Mouse (Mus musculus) liver, embryonic 16.5 days (tissue): Measurements from ENCODE around the gene Gm32742. TPM values are rescaled to one million over a fixed set of nuclear protein-coding genes. Genes with fewer than 3 reads are reported as not detected.
"Not testable (repeated sequence)": the region's sequence is repeated elsewhere in the genome, so short reads cannot be mapped to it uniquely, and the experiment has no call there.

Source experiments
- ATAC-seq: fragments of 200-750 bp; cut with Nextera tagmentation; 2 replicates; pipeline ENCODE4 v1.8.0; 2017; ENCODE audit warnings: low read depth, mild to moderate bottlenecking, moderate number of reproducible peaks, moderate library complexity
- H3K27ac ChIP-seq: fragments of 300-500 bp; sonication (generic); 2 replicates; pipeline ENCODE4 v1.5.1; 2014; ENCODE audit warnings: mild to moderate bottlenecking, low read length
- H3K27me3 ChIP-seq: fragments of 300-500 bp; sonication (generic); 2 replicates; pipeline ENCODE4 v1.6.1; 2014; ENCODE audit warnings: low read depth, low read length, mixed read lengths; ENCODE audit not compliant: control insufficient read depth, insufficient read depth
- H3K36me3 ChIP-seq: fragments of 300-500 bp; sonication (generic); 2 replicates; pipeline ENCODE4 v1.6.1; 2014; ENCODE audit warnings: mild to moderate bottlenecking; ENCODE audit not compliant: control insufficient read depth, insufficient read depth
- H3K4me1 ChIP-seq: fragments of 300-500 bp; sonication (generic); 2 replicates; pipeline ENCODE4 v1.6.1; 2014; ENCODE audit warnings: low read depth, low read length, mixed read lengths; ENCODE audit not compliant: control insufficient read depth
- H3K4me2 ChIP-seq: fragments of 300-500 bp; sonication (generic); 2 replicates; pipeline ENCODE4 v1.6.1; 2014; ENCODE audit warnings: low read depth, low read length, mixed read lengths
- H3K4me3 ChIP-seq: fragments of 300-500 bp; sonication (generic); 2 replicates; pipeline ENCODE4 v1.5.1; 2014; ENCODE audit warnings: low read depth, mild to moderate bottlenecking, low read length
- H3K9ac ChIP-seq: fragments of 300-500 bp; sonication (generic); 2 replicates; pipeline ENCODE4 v1.6.1; 2014; ENCODE audit warnings: low read depth, low read length
- H3K9me3 ChIP-seq: fragments of 300-500 bp; sonication (generic); replicated peaks from 2 replicates; pipeline ENCODE4 v1.6.1; 2016; ENCODE audit warnings: low read length; ENCODE audit not compliant: control insufficient read depth
- WGBS: fragments of 180-500 bp; shearing (Covaris S2); extraction: QIAGEN DNeasy Blood & Tissue Kit; methylation state at CpG from one replicate; pipeline ENCODE4 v1.1.7; 2014; ENCODE audit not compliant: insufficient replicate concordance; 5-methylcytosine and 5-hydroxymethylcytosine counted together
- polyA plus RNA-seq: library from polyadenylated mRNA; unstranded; fragments of >200 nt; fragmentation: Nextera tagmentation; extraction: Ambion mirVana; gene quantifications from 2 replicates; pipeline ENCODE4 v1.2.1, GENCODE M21; 2015

Gene Gm32742
- polyA plus RNA-seq, 1 experiment from 2014 or later = not detected

DNA sequence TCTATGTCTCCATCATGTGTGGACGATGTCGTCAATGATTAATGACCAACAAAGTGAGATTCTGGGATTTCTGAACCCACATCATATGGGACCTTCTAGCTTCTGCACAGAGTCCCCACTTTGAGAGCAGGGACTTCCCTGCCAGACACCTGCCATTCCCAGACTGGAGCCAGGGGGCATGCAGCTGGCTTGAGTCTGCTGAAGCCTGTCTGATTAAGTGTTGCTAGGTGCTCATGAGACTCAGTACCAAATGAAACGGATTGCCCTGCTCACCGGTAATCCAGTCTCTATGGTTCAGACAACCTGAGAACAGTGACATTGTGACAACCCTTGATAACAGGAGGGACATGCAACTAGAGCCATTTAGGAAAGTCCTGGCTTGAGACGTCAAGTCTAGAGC, 1.3 kb downstream of the Gm32742 start:
- H3K36me3 ChIP-seq = no peaks in the 10 kb centered on the region
- H3K9ac ChIP-seq = no peak overlapping the region
- H3K4me1 ChIP-seq = no peaks in the 10 kb centered on the region
- WGBS = 69% methylated on average over 5 of the region's 5 CpGs
- 0 out of 2 replicates have a peak, but pooled peaks cover 2% of the 10 kb centered on the region for H3K27me3 ChIP-seq
- ATAC-seq = no peak
- H3K9me3 ChIP-seq = no peaks in the 10 kb centered on the region
- H3K4me2 ChIP-seq = no peak overlapping the region
- no peak overlapping the region for H3K4me3 ChIP-seq
- no peak overlapping the region for H3K27ac ChIP-seq

DNA sequence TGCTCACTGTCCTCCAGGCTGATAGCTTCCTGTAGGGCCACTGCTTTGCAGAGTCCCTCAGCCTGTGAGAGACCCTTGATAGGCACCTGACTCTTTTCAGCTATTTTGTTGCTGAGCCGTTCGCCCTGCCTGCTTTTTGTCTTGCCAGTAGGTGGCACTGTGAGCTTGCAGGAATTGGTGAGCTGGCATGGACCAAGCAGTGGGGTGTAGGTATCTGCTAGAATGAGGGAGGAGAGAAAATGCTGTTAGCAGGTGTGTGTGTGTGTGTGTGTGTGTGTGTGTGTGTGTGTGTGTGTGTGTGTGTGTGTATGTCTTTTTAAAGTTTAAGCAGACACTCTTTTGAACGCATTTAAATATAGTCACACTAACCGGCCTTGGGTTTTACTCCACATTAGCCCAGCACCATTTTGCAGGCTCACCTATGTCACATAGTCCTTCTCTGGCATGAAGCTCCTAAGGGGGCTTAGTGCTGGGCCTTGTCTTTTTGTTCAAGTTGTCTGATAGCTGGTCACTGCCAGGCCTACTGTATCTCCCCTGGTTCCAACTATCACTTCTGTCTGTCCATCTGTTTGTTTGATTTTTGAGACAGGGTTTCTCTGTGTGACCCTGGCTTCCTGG, 3.4 kb downstream of the Gm32742 start:
- H3K9ac ChIP-seq = no peak overlapping the region
- 0 out of 2 replicates have a peak, but pooled peaks cover 2% of the 10 kb centered on the region for H3K27me3 ChIP-seq
- H3K9me3 ChIP-seq = no peaks in the 10 kb centered on the region
- no peaks in the 10 kb centered on the region for H3K4me1 ChIP-seq
- no peak overlapping the region for H3K27ac ChIP-seq
- ATAC-seq = no peak
- no peak overlapping the region for H3K4me3 ChIP-seq
- no peak overlapping the region for H3K4me2 ChIP-seq
- WGBS = 22% methylated on average over 4 of the region's 4 CpGs
- H3K36me3 ChIP-seq = no peaks in the 10 kb centered on the region

DNA sequence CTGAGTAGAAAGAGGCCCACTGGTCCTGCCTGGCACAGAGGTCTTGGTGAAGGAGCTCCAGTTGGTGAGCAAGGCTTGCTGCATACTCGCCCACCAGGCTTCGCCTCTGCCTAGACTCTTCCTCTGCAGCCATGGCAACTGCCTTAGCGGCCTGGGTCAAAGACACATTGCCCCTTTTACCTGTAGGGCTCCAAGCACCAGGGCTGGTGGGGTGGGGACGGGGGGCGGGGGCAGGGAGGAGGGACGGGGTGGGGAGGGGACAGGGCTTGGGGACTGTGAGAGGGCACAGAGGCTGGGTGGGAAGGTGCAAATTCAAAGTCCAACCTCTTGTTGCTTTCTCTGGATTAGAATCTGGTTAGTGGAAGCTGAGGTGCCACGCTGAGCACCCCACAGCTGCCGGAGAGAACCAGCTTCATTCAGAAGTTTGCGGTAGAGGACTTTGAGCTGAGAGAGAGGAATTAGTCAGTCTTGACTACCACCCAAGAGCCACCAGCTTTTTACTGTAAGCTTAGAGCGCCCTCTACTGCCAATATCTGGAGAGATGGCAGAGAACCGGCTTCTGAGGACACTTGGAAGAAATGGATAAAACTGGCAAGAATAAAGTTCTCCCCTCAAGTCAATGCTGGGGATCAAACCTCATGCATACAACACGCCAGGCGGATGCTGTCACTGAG, 13.1 kb downstream of the Gm32742 start:
- Histone ChIP-seq H3K9me3 (no peaks in the 10 kb centered on the region), H3K27ac (no peak overlapping the region), H3K36me3 (no peaks in the 10 kb centered on the region), H3K9ac (no peak overlapping the region), H3K4me3 (no peak overlapping the region), H3K27me3 (no peaks in the 10 kb centered on the region), H3K4me1 (no peaks in the 10 kb centered on the region), H3K4me2 (no peak overlapping the region)
- WGBS = 10% methylated on average over 13 of the region's 13 CpGs
- ATAC-seq = no peak

DNA sequence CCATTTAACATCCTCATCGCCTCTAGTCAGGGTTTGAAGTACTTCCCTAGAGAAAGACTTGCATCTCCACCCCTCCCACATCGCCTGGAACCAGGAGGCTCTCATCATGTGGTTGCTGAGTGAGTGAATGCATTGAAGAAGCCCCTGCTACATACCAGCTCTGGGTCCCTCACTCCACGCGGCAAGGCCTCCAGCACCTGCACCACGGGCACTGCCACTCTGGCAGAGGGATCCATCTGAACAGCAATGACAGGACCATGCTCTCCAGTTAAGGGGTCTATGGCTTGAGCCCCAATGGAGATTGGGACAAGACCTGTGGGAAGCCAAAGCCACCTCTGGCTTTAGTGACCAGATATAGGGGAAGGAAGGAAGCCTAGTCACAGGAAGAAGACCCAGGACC, 18.0 kb downstream of the Gm32742 start:
- 69% methylated on average over 5 of the region's 5 CpGs for WGBS
- H3K27me3 ChIP-seq = no peaks in the 10 kb centered on the region
- no peak overlapping the region for H3K4me2 ChIP-seq
- H3K36me3 ChIP-seq = no peaks in the 10 kb centered on the region
- H3K27ac ChIP-seq = no peak overlapping the region
- no peaks in the 10 kb centered on the region for H3K9me3 ChIP-seq
- no peak overlapping the region for H3K4me3 ChIP-seq
- no peak overlapping the region for H3K9ac ChIP-seq
- no peak for ATAC-seq
- H3K4me1 ChIP-seq = no peaks in the 10 kb centered on the region

DNA sequence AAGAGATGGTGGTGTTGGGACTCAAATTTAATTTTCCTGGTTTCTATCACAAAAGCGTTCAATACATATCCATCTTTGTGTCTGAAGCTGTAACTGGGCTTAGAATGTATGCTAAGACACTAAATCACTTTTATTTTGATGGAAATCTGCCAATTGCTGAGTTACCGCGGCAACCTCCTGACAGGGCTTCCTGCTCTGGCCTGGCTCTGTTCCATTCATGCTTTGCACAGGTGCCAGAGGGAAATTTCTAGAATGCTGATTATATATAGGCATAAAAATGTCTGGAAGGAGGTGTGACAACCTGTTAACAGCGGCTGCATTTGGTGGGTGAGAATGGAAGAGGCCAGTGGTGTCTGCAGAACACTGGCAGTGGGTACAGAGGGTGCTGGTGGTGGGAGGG, 18.8 kb downstream of the Gm32742 start:
- 74% methylated on average over 4 of the region's 4 CpGs for WGBS
- no peak overlapping the region for H3K4me3 ChIP-seq
- no peak overlapping the region for H3K4me2 ChIP-seq
- no peak for ATAC-seq
- H3K36me3 ChIP-seq = no peaks in the 10 kb centered on the region
- no peaks in the 10 kb centered on the region for H3K4me1 ChIP-seq
- no peak overlapping the region for H3K9ac ChIP-seq
- no peaks in the 10 kb centered on the region for H3K27me3 ChIP-seq
- no peaks in the 10 kb centered on the region for H3K9me3 ChIP-seq
- no peak overlapping the region for H3K27ac ChIP-seq

DNA sequence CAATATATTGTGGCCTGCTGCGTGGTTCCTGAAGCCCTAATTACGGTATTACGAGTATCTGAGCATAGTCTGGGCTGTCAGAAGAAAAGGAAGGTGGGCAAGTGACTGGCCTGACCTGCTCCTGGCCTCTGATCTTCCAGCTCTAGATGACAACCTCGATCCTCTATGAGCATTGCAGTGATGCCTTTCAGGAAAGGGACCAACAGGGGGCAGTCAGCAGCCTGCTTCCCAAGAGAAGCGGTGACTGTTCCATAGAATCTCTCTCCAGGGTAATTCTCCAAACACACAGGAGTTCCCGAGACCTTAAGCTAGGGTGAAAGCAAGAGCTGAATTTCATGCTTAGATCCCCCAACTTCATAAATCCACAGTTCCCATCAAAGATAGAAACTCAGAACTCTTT, 21.1 kb downstream of the Gm32742 start:
- Histone ChIP-seq H3K9me3 (no peaks in the 10 kb centered on the region), H3K27ac (no peak overlapping the region), H3K27me3 (no peaks in the 10 kb centered on the region), H3K4me3 (no peak overlapping the region), H3K4me1 (no peaks in the 10 kb centered on the region), H3K9ac (no peak overlapping the region), H3K4me2 (no peak overlapping the region), H3K36me3 (no peaks in the 10 kb centered on the region)
- no peak for ATAC-seq
- WGBS = 56% methylated on average over 6 of the region's 6 CpGs

DNA sequence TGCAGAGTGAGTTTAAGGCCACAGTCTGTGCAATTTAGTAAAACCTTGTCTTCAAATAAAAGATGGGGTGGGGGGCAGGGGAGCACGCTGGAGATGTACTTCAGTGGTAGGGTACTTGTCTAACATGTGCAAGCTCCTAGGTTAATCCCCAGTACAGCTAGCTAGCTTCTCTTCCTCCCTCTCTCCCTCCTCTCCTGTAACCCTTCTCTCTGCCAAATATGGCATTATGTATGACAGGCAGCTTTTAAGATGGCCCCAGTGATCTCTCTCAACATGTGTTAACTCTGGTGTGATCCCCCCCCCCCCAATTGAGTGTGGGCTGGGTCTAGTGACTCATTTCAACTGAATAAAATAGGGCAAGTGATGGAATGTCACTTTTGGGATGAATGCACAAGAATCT, 21.9 kb downstream of the Gm32742 start:
- Histone ChIP-seq H3K9me3 (no peaks in the 10 kb centered on the region), H3K9ac (no peak overlapping the region), H3K4me3 (no peak overlapping the region), H3K27me3 (no peaks in the 10 kb centered on the region), H3K27ac (no peak overlapping the region), H3K4me1 (no peaks in the 10 kb centered on the region), H3K4me2 (no peak overlapping the region), H3K36me3 (no peaks in the 10 kb centered on the region)
- ATAC-seq = no peak
- 60% methylated on average over 1 of the region's 1 CpGs for WGBS

DNA sequence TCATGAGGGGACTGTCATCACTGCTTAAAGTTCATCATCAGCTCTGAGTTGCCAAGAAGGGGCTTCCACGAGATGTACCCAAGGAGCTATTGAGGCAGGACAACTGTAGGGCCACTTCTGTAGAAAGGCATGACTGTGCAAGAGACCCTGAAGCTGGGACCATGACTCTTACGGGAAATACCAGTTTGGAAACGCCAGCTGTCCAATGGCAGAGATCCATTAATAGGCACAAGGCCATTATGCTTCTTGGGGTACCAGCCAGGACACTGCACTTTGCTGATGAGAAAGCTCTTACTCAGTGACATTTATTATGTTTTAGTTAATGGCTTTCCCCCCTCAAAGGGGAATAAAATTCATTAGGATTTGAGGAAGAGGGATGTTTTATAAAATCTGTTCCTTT, 24.6 kb downstream of the Gm32742 start:
- H3K27me3 ChIP-seq = no peaks in the 10 kb centered on the region
- H3K4me2 ChIP-seq = no peak overlapping the region
- H3K4me1 ChIP-seq = peaks cover 4% of the 10 kb centered on the region
- H3K9ac ChIP-seq = no peak overlapping the region
- no peaks in the 10 kb centered on the region for H3K36me3 ChIP-seq
- H3K27ac ChIP-seq = no peak overlapping the region
- no peaks in the 10 kb centered on the region for H3K9me3 ChIP-seq
- no peak for ATAC-seq
- H3K4me3 ChIP-seq = no peak overlapping the region
- WGBS = 60% methylated on average over 3 of the region's 3 CpGs

DNA sequence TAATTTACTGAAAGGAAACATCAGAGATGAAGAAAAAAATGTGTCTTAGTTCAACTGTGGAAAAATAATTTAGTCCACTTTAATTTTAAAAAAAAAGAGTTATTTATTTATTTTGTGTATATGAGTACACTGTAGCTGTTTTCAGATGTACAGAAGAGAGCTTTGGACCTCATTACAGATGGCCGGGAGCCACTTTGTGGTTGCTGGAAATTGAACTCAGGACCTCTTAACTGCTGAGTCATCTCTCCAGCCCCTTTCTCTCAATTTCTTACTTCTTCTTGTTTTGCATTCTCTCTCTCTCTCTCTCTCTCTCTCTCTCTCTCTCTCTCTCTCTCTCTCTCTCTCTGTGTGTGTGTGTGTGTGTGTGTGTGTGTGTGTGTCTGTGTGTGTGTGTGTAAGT, 25.9 kb downstream of the Gm32742 start:
- H3K9me3 ChIP-seq, H3K4me2 ChIP-seq, H3K4me1 ChIP-seq, H3K27ac ChIP-seq, ATAC-seq, H3K27me3 ChIP-seq, H3K9ac ChIP-seq, H3K4me3 ChIP-seq, H3K36me3 ChIP-seq: not testable (repeated sequence)
- WGBS = 44% methylated on average over 1 of the region's 1 CpGs
